12 mouse cellular contexts compared by ENCODE assay signal in the genomic region with DNA sequence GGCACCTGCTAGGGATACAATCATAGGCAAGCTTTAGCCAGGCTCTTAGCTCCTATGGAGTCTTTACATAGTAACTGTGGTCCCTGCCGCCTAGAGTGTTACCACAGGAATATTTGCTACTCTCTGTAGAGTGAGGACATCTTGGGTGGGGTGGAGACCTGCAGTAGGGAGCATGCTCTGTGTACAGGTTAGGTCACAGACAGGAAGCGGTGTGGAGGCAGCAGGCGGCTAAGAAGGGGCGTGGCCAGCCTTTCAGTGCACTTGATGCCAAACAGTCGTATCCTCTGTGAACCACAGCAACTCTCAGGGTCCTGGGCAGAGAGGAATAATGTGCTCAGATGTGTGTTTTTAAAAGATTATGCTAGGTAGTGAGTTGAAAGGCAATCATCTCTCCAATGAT. TPM values are rescaled to one million over a fixed set of nuclear protein-coding genes. Genes with fewer than 3 reads are reported as not detected.
DNase-seq lines count a peak whose midpoint lies in the region; ATAC-seq lines count a peak whose summit lies in the region.
"Had no signal": no experiment of that assay in that cellular context is flagged by ENCODE, and none has a peak within 500 bp of the region (broad histone marks: within the 10 kb centered on the region; RNA-seq: fewer than 3 reads in every experiment).

No protein-coding gene starts in this region.

- H3K9ac ChIP-seq in midbrain, embryonic 13.5 days (replicated peaks) = 0 out of 2 replicates have a peak overlapping the region, but pooled peaks have one; percentile 3
- H3K9ac ChIP-seq in midbrain, embryonic 14.5 days (replicated peaks; ENCODE audit: low read length) = no peak overlapping the region
- H3K9ac ChIP-seq in liver, embryonic 16.5 days (ENCODE audit: low read depth, low read length) = no peak overlapping the region
- H3K9ac ChIP-seq: forebrain, postnatal 0 days; liver, embryonic 14.5 days; neural tube, embryonic 13.5 days had no signal

- H3K4me3 ChIP-seq in midbrain, embryonic 13.5 days (replicated peaks) = no peak overlapping the region
- H3K4me3 ChIP-seq in midbrain, embryonic 14.5 days (replicated peaks; ENCODE audit: low read depth, low read length) = no peak overlapping the region
- no peak overlapping the region for H3K4me3 ChIP-seq in liver, embryonic 16.5 days (ENCODE audit: low read depth, low read length)
- H3K4me3 ChIP-seq: neural tube, embryonic 13.5 days had no signal

- H3K36me3 ChIP-seq in midbrain, embryonic 13.5 days = no peaks in the 10 kb centered on the region
- H3K36me3 ChIP-seq in midbrain, embryonic 14.5 days (ENCODE audit: control insufficient read depth, insufficient read depth, low read length) = no peaks in the 10 kb centered on the region
- no peaks in the 10 kb centered on the region for H3K36me3 ChIP-seq in liver, embryonic 16.5 days (ENCODE audit: control insufficient read depth, insufficient read depth)
- H3K36me3 ChIP-seq: neural tube, embryonic 13.5 days had no signal

- no peaks in the 10 kb centered on the region for H3K27me3 ChIP-seq in midbrain, embryonic 13.5 days
- H3K27me3 ChIP-seq in midbrain, embryonic 14.5 days (ENCODE audit: control insufficient read depth, insufficient read depth, low read length) = no peaks in the 10 kb centered on the region
- H3K27me3 ChIP-seq in liver, embryonic 16.5 days (ENCODE audit: control insufficient read depth, insufficient read depth, low read depth, low read length) = no peaks in the 10 kb centered on the region
- H3K27me3 ChIP-seq: neural tube, embryonic 13.5 days had no signal

- 49% methylated on average over 5 of the region's 5 CpGs for WGBS in midbrain, embryonic 13.5 days
- WGBS in midbrain, embryonic 14.5 days = 48% methylated on average over 5 of the region's 5 CpGs
- WGBS in liver, embryonic 16.5 days (ENCODE audit: insufficient replicate concordance) = 13% methylated on average over 5 of the region's 5 CpGs

- no peaks in the 10 kb centered on the region; the same call in 1 of the 2 replicates for H3K4me1 ChIP-seq in midbrain, embryonic 13.5 days (replicated peaks)
- 0 out of 2 replicates have a peak, but pooled peaks cover 4% of the 10 kb centered on the region for H3K4me1 ChIP-seq in midbrain, embryonic 14.5 days (ENCODE audit: control insufficient read depth, insufficient read depth, low read length)
- peaks cover 6% of the 10 kb centered on the region for H3K4me1 ChIP-seq in liver, embryonic 16.5 days (ENCODE audit: control insufficient read depth, low read depth, low read length)

- no peak for DNase-seq in midbrain, embryonic 14.5 days
- DNase-seq in adrenal gland, adult 18-20 months (ENCODE audit: low spot score in 2 of 2) = no peak
- DNase-seq in cerebellum, adult 11 months = no peak
- DNase-seq in embryo, embryonic 10.5 days (ENCODE audit: low spot score) = no peak
- no peak for DNase-seq in Muller cell, postnatal 12 days (ENCODE audit: inconsistent ontology term)
- DNase-seq: forebrain, postnatal 0 days; heart, postnatal 4 days had no signal

- no peak for ATAC-seq in midbrain, embryonic 13.5 days
- no peak for ATAC-seq in midbrain, embryonic 14.5 days (ENCODE audit: low FRiP score, low TSS enrichment)
- 0 out of 2 replicates have a peak, but pooled peaks have one; percentile 32 for ATAC-seq in liver, embryonic 16.5 days (ENCODE audit: low read depth)
- ATAC-seq in neutrophil, adult 5-6 weeks (ENCODE audit: extremely low read depth, insufficient number of reproducible peaks, low FRiP score, poor library complexity, severe bottlenecking) = peak; percentile 90
- ATAC-seq: forebrain, postnatal 0 days had no signal

- H3K27ac ChIP-seq in midbrain, embryonic 13.5 days = no peak overlapping the region
- no peak overlapping the region for H3K27ac ChIP-seq in midbrain, embryonic 14.5 days (replicated peaks; ENCODE audit: low read depth, low read length)
- H3K27ac ChIP-seq in liver, embryonic 16.5 days (ENCODE audit: low read length) = no peak overlapping the region
- H3K27ac ChIP-seq: liver, embryonic 14.5 days; neural tube, embryonic 13.5 days had no signal

- no peak overlapping the region for H3K4me2 ChIP-seq in midbrain, embryonic 13.5 days (replicated peaks)
- H3K4me2 ChIP-seq in midbrain, embryonic 14.5 days (ENCODE audit: low read length) = no peak overlapping the region
- H3K4me2 ChIP-seq in liver, embryonic 16.5 days (ENCODE audit: low read depth, low read length) = no peak overlapping the region
- H3K4me2 ChIP-seq: neural tube, embryonic 13.5 days had no signal

- H3K9me3 ChIP-seq in midbrain, embryonic 13.5 days = no peaks in the 10 kb centered on the region
- H3K9me3 ChIP-seq in midbrain, embryonic 14.5 days (ENCODE audit: control insufficient read depth, low read length) = no peaks in the 10 kb centered on the region
- no peaks in the 10 kb centered on the region for H3K9me3 ChIP-seq in liver, embryonic 16.5 days (replicated peaks; ENCODE audit: control insufficient read depth, low read length)
- H3K9me3 ChIP-seq: neural tube, embryonic 13.5 days had no signal

RNA-seq across cellular contexts. Expression of gene Gm12216, which starts 7.3 kb away (rescaled TPM):
- polyA plus RNA-seq in midbrain, embryonic 13.5 days (2015; fragmentation: Nextera tagmentation; extraction: Ambion mirVana) = 0.40 TPM in 1 of 2 replicates, not detected in the other
- polyA plus RNA-seq in midbrain, embryonic 14.5 days (2014; fragmentation: Nextera tagmentation; extraction: Ambion mirVana) = 0.26 and 0.57 TPM in 2 replicates
- 0.08 and 0.44 TPM in 2 replicates for polyA plus RNA-seq in liver, embryonic 16.5 days (2015; fragmentation: Nextera tagmentation; extraction: Ambion mirVana)
- 10.1 and 12.6 TPM in 2 replicates for total RNA-seq in neutrophil, adult 5-6 weeks (2017)
- total RNA-seq in adrenal gland, adult 18-20 months (2021) = 1 to 10 TPM; 5.2 to 6.1 TPM
- total RNA-seq: forebrain, postnatal 0 days had no signal

RNA-seq across cellular contexts. Expression of gene Slc22a5, which starts 39.7 kb away (rescaled TPM):
- polyA plus RNA-seq in midbrain, embryonic 13.5 days (2015; fragmentation: Nextera tagmentation; extraction: Ambion mirVana) = 8.0 and 8.1 TPM in 2 replicates
- 8.6 and 8.8 TPM in 2 replicates for polyA plus RNA-seq in midbrain, embryonic 14.5 days (2014; fragmentation: Nextera tagmentation; extraction: Ambion mirVana)
- 2.4 and 2.6 TPM in 2 replicates for polyA plus RNA-seq in liver, embryonic 16.5 days (2015; fragmentation: Nextera tagmentation; extraction: Ambion mirVana)
- 7.7 and 10.0 TPM in 2 replicates for total RNA-seq in neutrophil, adult 5-6 weeks (2017)
- total RNA-seq in adrenal gland, adult 18-20 months (2021) = 10 to 100 TPM; 38.9 to 63.4 TPM

Comparison
In these comparisons a context has a peak if more than half of its experiments do, and no peak if none do; other contexts are left out.
1. ATAC-seq: peak in liver, embryonic 16.5 days (single experiment) and neutrophil, adult 5-6 weeks (single experiment); none in midbrain, embryonic 13.5 days (single experiment) and midbrain, embryonic 14.5 days (single experiment).